Mouse (Mus musculus) gastrocnemius, postnatal 10 days (tissue): ENCODE measurements at regions not wholly inside any gene's neighbourhood (a gene's known extent, or its start where the extent isn't known, plus 50 kb on each side); places are given as distances from the start of the nearest gene placed in this dataset.
A peak's percentile ranks its signal among the peaks of the same experiment; 100 is the strongest.
"Not testable (repeated sequence)": the region's sequence is repeated elsewhere in the genome, so short reads cannot be mapped to it uniquely, and the experiment has no call there.

Experiments
- DNase-seq: peaks from one replicate; pipeline ENCODE4 v3.0.0; 2021; ENCODE audit warnings: mixed read lengths

DNA sequence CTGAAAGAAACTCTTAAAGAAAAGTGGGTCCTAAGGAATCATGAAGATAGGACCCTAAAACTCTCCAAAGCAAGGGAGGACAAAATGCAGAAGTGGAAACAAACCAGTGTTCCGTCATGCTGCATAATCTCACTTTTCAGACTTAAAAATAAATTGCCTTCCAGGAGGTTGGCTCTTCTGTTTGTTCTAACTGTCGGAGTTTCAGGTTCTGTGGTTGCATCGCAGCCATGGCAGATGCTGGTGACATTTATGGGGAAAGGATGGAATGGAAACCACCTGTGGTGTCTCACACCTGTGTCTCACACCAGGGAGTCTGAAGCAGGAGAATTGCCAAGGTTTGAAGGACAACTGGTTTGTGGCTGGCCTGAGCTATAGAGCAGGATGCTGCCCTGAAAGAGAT lies 50.9 kb upstream of the Hivep1 start:
- no peak for DNase-seq

- DNase-seq = no peak
Measured at GRCm38 (mm10) chr13:41997883-41998282, 53.9 kb upstream of the Hivep1 start.

GRCm38 (mm10) chr13:41994126-41994525 lies 57.7 kb upstream of the Hivep1 start:
- DNase-seq = no peak

DNA sequence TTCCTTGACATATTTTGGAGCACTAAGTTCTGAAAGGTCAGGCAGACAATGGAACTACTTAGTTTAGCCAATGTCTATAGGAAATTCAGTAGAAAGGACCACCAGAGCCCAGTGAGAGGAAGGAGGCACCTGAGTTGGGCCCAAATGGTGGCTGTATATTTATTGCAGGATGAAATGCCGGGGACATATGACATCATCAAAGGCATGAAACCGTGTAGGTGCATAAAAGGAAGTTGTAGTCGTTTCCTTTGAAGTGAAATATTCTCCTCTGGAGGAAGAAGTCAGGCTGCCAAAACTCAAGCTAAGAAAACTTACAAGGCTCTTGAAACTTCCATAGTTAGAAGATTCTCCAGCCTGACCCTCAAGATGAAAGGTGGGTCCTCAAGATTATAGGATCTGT lies 75.9 kb upstream of the Hivep1 start:
- DNase-seq = no peak

DNA sequence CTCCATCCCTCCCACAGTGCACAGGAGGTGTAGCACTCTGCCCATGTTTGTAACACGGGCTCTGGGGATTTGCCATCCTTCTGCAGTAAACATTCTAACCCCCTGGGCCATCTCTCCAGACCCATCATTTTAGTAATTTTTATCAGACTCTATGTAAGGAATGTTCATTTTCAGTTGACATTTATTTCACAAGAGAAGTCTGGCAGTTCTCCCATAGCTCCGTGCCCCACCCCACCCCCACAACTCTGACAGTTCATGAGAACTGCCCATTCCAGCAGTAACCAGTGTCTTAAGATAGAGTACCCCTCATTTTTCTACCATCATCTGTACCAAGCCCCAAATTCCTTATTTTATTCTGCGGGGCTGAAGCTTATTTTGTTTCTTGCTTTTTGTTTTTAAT lies 88.9 kb upstream of the Hivep1 start:
- DNase-seq = no peak

- DNase-seq = not testable (repeated sequence)
Measured at GRCm38 (mm10) chr13:41960960-41961359, 90.9 kb upstream of the Hivep1 start.

DNA sequence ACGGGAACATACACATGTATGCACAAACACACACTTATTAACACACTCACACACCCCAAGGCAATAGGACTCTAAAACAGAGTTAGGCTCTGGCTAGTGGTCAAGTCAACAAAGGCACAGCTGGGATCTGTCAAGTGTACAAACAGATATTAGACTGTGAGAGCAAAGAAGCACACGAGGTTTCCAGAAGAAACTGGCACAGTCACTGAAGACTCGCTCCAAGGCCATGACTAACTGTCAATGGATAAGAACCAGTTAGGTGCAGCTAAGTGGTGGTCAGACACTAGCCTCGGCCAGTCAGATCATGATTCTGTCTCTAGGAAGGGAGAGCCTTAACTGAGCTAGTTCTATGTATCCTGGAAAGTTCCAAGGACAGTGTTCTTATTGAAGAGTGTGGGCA lies 93.9 kb upstream of the Hivep1 start:
- DNase-seq = no peak

DNA sequence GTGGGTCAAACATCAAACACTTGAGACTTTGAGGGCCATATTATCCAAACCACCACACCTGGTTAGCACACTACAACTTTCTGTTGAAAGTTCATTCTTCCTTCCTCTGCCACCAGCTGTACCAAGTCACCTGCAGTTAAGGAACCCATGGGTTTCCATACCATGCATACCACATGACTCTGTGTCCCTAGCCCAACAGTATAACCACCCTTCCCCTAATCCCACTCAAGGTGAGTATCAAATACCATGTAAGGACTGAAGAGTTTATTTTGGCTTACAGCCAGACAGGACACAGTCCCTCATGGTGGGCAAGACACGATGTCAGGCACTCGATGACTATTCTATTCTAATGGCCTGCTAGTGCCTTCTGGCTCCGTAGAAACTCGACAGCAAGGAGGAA lies 95.9 kb upstream of the Hivep1 start:
- DNase-seq = no peak

DNA sequence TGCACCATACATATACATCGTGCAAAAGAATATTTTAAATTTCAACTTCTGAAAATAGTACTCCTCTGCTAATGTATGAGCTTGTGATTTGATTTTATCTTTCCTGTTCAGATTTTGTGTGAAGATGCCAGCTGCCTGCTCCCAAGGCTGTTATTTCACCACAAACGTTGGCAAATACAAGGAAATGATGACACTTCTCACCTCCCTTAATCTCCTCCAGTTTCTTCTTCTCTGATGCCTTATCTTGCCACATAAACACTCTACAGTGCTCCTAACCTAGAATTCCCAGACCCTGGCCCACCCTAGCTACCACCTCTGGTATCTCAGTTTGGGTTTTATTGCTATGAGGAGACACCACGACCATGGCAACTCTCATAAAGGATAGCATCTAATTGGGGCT lies 96.6 kb upstream of the Hivep1 start:
- DNase-seq = no peak

- DNase-seq = peak; percentile 13
Measured at GRCm38 (mm10) chr13:41952453-41952852, 99.4 kb upstream of the Hivep1 start.

DNA sequence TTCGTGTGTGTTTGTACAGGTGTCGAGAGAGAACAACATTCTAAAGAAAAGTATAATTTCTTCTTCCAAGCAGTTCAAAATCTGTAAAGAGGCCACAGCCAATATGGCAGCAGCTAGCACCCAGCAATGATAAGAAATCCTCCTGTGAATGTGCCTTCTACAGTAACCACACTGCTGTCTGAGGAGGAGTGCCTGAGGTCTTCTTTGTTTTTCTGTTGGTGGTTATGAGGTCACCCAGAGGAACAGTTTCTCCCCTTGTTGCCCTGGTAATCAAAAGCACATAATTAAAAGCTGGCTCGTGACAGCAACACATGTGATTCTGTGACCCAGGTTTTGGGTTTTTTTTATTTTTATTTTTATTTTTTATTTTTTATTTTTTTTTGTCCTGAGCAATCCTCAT lies 100.8 kb upstream of the Adtrp start:
- DNase-seq = no peak

- no peak for DNase-seq
Measured at GRCm38 (mm10) chr13:41932313-41933100, 85.0 kb upstream of the Adtrp start.

- DNase-seq = no peak
Measured at GRCm38 (mm10) chr13:41929768-41930167, 82.3 kb upstream of the Adtrp start.

GRCm38 (mm10) chr13:41925851-41926250 lies 78.4 kb upstream of the Adtrp start:
- not testable (repeated sequence) for DNase-seq

DNA sequence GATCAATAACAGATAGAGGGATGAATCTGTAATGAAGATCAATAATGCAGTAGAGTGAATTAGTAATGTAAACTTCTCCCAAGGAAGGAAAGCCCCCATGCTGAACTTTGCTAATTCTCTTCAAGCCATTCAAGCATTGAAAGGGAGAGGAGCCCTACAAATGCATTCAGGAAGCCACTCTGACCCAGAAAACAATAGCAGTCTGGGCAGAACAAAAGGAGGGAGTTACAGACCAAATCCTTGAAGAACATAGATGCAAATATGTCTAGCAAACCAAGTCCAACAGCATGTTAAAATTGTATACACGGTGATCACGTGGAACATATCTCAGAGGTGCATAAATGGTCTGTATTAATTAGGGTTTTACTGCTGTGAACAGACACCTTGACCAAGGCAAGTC lies 77.7 kb upstream of the Adtrp start:
- DNase-seq = no peak

GRCm38 (mm10) chr13:41921178-41921577 lies 73.7 kb upstream of the Adtrp start:
- DNase-seq = no peak

DNA sequence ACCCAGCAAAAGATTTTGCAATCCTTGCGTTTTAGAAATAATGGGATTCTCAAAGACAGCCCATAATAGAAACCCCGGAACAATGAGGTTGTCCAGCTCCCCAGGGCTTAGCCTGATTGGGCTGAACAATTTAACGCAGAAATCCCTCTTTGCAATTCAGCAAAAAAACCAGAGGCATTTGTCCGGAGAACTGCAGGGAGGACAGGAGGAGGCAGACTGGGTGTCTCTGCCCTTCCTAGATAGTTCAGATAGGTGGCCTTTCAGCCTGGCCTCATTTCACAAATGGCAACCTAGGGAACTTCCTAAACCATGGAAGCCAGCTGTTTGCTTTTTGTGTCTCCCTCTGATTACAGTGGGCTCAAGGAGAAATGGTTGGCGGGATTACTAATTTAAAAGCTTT lies 71.0 kb upstream of the Adtrp start:
- DNase-seq = no peak

DNA sequence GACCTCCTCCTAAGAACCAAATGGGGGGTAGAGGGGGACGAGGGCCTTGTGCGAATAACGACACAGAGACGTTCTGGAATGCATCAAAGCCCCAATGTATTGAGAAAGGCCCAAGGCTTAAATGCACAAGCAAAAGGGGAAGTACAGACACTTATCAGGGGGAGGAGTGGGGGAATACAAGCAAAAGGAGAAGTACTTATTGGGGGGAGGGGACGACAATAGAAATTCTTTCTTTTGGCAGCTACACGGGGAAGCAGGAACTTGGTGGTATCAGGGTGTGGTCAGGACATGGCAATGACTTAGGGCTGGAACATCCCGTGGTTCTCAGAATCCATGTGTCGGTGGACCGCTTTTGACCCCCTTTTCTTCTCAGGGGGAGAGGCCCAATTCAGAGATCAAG lies 68.3 kb upstream of the Adtrp start:
- DNase-seq = not testable (repeated sequence)

- DNase-seq = no peak
Measured at GRCm38 (mm10) chr13:41910736-41911135, 63.3 kb upstream of the Adtrp start.

DNA sequence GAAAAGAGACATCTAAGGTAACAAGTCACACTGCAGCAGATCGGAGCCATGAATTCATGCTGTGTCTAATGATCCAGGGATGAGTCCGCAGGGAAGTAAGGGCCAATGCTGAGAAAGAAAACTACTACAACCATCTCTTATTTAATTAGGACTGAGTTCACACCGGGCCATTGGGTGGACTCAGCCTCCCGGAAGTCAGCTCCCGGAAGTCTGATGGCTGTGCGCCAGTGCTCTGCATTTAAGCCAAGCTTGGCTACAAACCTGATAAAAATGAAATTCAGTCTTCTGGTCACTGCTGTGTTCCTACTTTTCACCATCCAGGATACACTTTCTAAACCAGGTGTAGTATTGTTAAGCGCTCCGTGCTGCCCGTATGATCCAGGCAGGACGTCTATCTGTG lies 62.8 kb upstream of the Adtrp start:
- DNase-seq = peak; percentile 66

- DNase-seq = no peak
Measured at GRCm38 (mm10) chr13:41907027-41907426, 59.5 kb upstream of the Adtrp start.

DNA sequence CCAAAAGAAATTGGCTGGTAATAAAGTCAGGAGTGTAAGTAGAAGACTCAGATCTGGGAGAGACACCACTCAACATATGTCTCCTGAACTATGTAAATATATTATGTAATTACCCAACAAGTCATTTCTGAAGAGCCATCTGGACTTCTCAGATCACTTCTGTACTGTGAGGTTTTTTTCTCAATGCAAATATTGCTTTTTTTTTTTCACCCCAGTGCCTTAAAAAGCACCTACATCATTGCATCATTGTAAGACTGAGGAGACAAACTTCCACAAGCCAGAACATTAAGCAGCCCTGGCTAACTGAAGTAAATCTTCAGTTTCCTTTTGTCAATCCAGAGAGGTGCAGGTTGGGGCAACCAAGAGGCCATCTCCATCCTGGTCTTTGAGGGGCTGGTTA lies 55.8 kb upstream of the Adtrp start:
- no peak for DNase-seq

DNA sequence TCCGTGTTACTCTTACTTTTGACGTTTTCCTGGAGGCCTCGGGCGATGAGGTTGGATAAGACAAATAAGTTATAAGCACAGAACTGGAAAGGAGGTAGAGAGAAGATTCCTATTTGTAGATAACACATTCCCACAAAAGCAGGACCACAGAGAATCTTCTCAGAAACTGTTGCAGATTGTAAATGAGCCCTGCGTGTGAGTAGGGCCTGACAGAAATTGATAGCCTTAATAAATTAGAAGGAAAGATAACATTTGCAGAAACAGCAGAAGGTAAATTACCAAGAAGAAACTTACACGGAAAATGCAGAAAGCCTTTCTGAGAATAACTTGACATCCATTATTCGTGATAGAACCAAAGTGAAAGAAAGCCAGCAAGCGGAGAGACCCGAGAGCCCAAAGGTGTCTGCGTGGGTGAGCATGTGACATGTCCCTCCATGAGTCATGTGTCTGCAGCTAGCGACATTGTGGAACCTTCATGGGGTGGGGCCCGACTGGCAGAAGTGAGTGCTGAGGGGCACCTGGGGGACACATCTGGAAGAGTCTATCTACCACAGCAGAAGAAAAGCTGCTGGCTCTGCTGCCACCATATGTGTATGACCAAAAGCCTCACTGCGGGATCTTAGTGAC lies 52.5 kb upstream of the Adtrp start:
- no peak for DNase-seq

GRCm38 (mm10) chr13:41899281-41899680 lies 51.8 kb upstream of the Adtrp start:
- no peak for DNase-seq
